Mouse (Mus musculus) stomach, embryonic 14.5 days (tissue): ENCODE results near the gene P4ha1. TPM values are rescaled to one million over a fixed set of nuclear protein-coding genes. Genes with fewer than 3 reads are reported as not detected.

Experiments
- ATAC-seq: fragments of 200-750 bp; cut with Nextera tagmentation; 2 replicates; pipeline ENCODE4 v1.8.0; 2017; ENCODE audit warnings: low read depth, moderate TSS enrichment; ENCODE audit not compliant: insufficient number of reproducible peaks, insufficient read depth, low FRiP score
- H3K27ac ChIP-seq: fragments of 300-500 bp; sonication (generic); 2 replicates; pipeline ENCODE4 v1.5.1; 2014; ENCODE audit warnings: mild to moderate bottlenecking, low read length, moderate library complexity, mixed read lengths
- H3K27me3 ChIP-seq: fragments of 300-500 bp; sonication (generic); 2 replicates; pipeline ENCODE4 v1.6.1; 2014; ENCODE audit warnings: low read length, control low read depth, mixed read lengths; ENCODE audit not compliant: control insufficient read depth, insufficient read depth
- H3K36me3 ChIP-seq: fragments of 300-500 bp; sonication (generic); 2 replicates; pipeline ENCODE4 v1.6.1; 2014; ENCODE audit warnings: mild to moderate bottlenecking, control low read depth, low read length, moderate library complexity, mixed read lengths; ENCODE audit not compliant: control insufficient read depth, insufficient read depth
- H3K4me1 ChIP-seq: fragments of 300-500 bp; sonication (generic); 2 replicates; pipeline ENCODE4 v1.6.1; 2014; ENCODE audit warnings: low read length, control low read depth, mixed read lengths; ENCODE audit not compliant: control insufficient read depth, insufficient read depth
- H3K4me2 ChIP-seq: fragments of 300-500 bp; sonication (generic); replicated peaks from 2 replicates; pipeline ENCODE4 v1.6.1; 2014; ENCODE audit warnings: low read depth, low read length, control low read depth
- H3K4me3 ChIP-seq: fragments of 300-500 bp; sonication (generic); 2 replicates; pipeline ENCODE4 v1.5.1; 2014; ENCODE audit warnings: low read depth, low read length, control low read depth
- H3K9ac ChIP-seq: fragments of 300-500 bp; sonication (generic); replicated peaks from 2 replicates; pipeline ENCODE4 v1.6.1; 2014; ENCODE audit warnings: low read depth, mild to moderate bottlenecking, control low read depth, low read length, moderate library complexity, mixed read lengths
- H3K9me3 ChIP-seq: fragments of 300-500 bp; sonication (generic); 2 replicates; pipeline ENCODE4 v1.6.1; 2016; ENCODE audit warnings: low read depth, low read length, control low read depth; ENCODE audit not compliant: control insufficient read depth
- WGBS: fragments of 180-500 bp; shearing (Covaris S2); extraction: QIAGEN DNeasy Blood & Tissue Kit; methylation state at CpG from one replicate; pipeline ENCODE4 v1.1.7; 2014; 5-methylcytosine and 5-hydroxymethylcytosine counted together
- polyA plus RNA-seq: library from polyadenylated mRNA; unstranded; fragments of >200 nt; fragmentation: Nextera tagmentation; extraction: Ambion mirVana; gene quantifications from 2 replicates; pipeline ENCODE4 v1.2.1, GENCODE M21; 2014

Gene P4ha1
- polyA plus RNA-seq, 1 experiment from 2014 or later: 64.9 TPM

DNA sequence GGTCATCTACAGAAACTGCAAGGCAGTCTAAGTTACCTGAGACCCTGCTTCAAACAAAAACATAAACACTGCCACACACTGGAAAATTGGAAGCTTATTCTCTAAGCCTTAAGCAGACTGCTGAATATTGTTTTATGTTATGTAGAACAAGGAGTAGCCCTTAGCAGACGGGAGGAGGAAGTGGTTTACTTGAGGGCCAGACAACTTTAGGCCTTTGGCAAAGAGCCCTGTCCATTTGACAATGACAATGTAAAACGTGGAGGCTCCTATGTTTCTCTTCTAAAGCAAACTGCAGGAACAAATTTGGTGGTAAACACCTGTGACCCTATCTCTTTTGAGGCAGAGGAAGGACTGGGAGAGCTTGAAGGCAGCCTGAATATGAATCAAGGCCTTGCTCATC is 13.0 kb upstream of the P4ha1 start:
- H3K9me3 ChIP-seq: no peaks in the 10 kb centered on the region
- H3K36me3 ChIP-seq: no peaks in the 10 kb centered on the region
- no peak overlapping the region for H3K4me2 ChIP-seq
- H3K27me3 ChIP-seq: no peaks in the 10 kb centered on the region
- H3K4me3 ChIP-seq: no peak overlapping the region
- H3K4me1 ChIP-seq: 0 out of 2 replicates have a peak, but pooled peaks cover 2% of the 10 kb centered on the region
- peak overlapping the region; percentile 11; the same call in 1 of the 2 replicates for H3K27ac ChIP-seq
- 30% methylated on average over 2 of the region's 2 CpGs for WGBS
- ATAC-seq: no peak
- H3K9ac ChIP-seq: no peak overlapping the region

DNA sequence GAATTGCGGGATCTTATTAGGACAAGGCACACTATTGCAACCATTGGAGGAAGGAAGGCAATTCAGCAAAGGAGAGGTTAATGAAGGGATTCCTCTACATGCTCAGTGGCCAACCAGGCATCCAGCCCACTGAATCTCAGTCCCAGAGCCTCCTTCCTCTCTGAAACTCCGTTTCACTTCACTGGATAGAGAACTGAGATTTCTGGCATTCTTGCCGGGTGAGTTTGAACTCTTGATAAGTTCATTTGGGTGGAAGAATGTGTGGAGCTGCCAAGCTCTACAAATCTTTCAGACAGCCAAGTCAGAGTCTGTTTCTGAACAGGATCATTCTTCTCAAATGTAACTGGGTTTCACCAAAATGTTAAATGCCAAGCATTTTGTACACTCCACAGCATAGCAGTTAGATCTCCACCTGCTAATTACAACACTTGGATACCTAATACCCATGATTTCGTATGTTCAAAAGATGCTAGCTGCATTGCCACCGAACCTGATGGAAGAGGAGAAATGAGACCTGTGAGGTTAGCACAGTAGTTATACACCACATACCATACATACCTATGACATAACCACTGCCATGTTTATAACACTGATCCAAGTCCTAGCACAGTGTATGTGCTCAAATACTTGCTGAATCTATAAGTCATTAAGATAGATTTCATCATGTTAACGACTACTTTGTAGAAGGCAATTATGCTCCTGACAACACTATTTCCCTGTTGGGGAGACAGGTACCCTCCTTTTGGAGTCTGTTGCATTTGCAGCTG is 12.2 kb upstream of the P4ha1 start:
- peak; percentile 61; the same call in 1 of the 2 replicates for ATAC-seq

DNA sequence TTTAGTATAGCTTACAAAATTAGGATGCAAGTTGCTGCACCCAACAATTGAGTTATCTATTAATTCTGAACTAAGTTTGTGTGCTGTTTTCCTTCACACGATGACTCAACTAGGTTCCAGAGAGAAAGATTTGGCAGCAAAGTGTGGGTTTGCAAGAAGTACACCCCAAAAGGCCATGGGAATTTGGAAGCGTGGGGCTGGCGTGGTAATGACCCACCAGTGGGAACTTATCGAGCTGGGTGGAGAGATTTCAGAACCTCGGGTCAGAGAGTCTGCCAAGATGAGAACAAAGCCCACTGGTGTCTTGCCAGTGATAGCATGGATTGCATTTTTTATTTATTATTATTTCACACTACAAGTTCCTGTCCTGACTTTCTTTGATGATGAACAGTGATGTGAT is 11.2 kb upstream of the P4ha1 start:
- no peak overlapping the region for H3K4me3 ChIP-seq
- 89% methylated on average over 5 of the region's 5 CpGs for WGBS
- H3K27me3 ChIP-seq: no peaks in the 10 kb centered on the region
- 0 out of 2 replicates have a peak, but pooled peaks cover 2% of the 10 kb centered on the region for H3K4me1 ChIP-seq
- no peak for ATAC-seq
- H3K27ac ChIP-seq: no peak overlapping the region
- no peak overlapping the region for H3K4me2 ChIP-seq
- no peaks in the 10 kb centered on the region for H3K36me3 ChIP-seq
- H3K9ac ChIP-seq: no peak overlapping the region
- H3K9me3 ChIP-seq: no peaks in the 10 kb centered on the region

More for the DNA sequence above, 12.2 kb upstream of the P4ha1 start:
- Histone ChIP-seq H3K36me3 (no peaks in the 10 kb centered on the region), H3K9ac (no peak overlapping the region), H3K27ac (peak overlapping the region; percentile 11; the same call in 1 of the 2 replicates), H3K4me1 (0 out of 2 replicates have a peak, but pooled peaks cover 2% of the 10 kb centered on the region), H3K4me2 (no peak overlapping the region), H3K4me3 (no peak overlapping the region), H3K9me3 (no peaks in the 10 kb centered on the region), H3K27me3 (no peaks in the 10 kb centered on the region)
- WGBS: 58% methylated on average over 6 of the region's 6 CpGs

DNA sequence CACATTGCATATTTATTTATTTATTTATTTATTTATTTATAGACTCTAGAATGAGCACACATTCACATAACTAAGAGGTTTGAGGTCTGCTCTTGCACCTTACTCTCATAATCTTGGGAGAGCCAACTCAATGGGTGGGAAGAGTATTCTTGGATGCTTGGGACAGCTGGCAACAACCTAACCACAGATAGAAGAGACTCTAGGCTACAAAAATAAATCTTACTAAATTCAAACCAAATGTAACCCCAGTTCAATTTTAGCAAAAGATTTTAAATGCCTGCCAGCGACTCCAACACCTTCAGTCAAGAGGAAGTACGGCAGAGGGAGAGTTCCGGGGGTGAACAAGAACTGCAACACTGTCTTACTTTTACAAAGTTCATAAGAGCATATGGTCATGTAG is 2.0 kb upstream of the P4ha1 start:
- Histone ChIP-seq H3K4me2 (no peak overlapping the region), H3K27ac (no peak overlapping the region), H3K9me3 (no peaks in the 10 kb centered on the region), H3K27me3 (no peaks in the 10 kb centered on the region), H3K36me3 (no peaks in the 10 kb centered on the region), H3K9ac (no peak overlapping the region), H3K4me1 (peaks cover 12% of the 10 kb centered on the region), H3K4me3 (no peak overlapping the region)
- WGBS: 87% methylated on average over 3 of the region's 3 CpGs
- ATAC-seq: no peak

DNA sequence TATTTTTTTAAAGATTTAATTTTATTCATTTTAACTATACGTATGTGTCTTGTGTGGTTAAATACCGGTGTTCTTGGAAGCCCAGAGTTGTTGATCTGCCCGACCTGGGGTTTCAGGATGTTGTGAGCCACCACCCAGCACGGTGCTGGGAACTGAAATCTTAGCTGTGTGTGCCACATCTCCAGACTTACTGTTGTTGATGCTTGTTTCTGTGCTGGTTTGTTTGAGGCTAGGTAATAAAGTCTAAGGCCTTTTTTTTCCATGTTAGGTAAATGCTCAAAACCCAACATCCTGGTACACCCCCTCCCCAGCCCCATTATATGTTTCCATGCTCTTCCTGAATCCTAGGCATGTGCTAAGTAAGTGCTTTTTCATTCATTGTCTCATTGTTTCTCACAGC is 825 bp upstream of the P4ha1 start:
- no peaks in the 10 kb centered on the region for H3K27me3 ChIP-seq
- ATAC-seq: no peak
- peak overlapping the region; percentile 96; the same call in 1 of the 2 replicates for H3K27ac ChIP-seq
- H3K4me2 ChIP-seq: peak overlapping the region; percentile 86; the same call in 1 of the 2 replicates
- H3K4me3 ChIP-seq: peak overlapping the region; percentile 88; the same call in 1 of the 2 replicates
- peaks cover 12% of the 10 kb centered on the region for H3K4me1 ChIP-seq
- H3K9ac ChIP-seq: no peak overlapping the region
- H3K36me3 ChIP-seq: no peaks in the 10 kb centered on the region
- 65% methylated on average over 4 of the region's 4 CpGs for WGBS
- no peaks in the 10 kb centered on the region for H3K9me3 ChIP-seq

DNA sequence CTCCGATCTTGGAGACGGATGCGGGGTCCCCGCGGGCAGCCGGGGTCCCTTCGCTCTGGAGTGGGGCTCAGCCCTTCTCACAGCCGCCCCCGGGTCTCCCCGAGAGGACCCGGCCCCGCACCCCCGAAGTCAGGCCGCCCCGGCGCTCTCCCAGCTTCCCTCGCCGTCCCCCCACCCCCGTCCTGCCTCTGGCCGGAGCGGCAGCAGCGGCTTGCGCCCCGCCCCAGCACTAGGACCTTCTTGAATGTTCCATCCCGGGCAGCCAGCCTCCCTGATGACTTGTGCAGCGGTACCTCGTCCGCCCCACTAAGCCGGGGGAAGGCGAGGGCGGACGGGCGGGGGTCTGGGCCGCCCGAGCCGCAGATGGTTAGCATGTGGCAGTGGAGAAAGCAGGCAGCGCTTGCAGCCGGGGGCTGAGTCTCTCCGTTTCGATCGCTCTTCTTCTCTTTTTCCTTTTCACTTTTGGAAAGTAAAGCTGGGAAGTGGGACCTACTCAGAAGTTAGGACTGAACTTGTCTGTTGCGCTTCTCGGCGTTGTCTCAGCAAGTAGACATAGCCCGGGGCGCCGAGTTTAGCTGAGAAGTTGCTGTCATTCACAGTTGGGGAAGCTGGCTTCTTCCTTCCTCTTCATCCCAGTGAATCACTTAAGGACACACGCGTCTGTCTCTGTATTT is 529 bp downstream of the P4ha1 start:
- peak overlapping the region; percentile 88 for H3K4me3 ChIP-seq
- no peaks in the 10 kb centered on the region for H3K9me3 ChIP-seq
- WGBS: 1% methylated on average over 47 of the region's 49 CpGs
- H3K9ac ChIP-seq: peak overlapping the region; percentile 93
- H3K4me2 ChIP-seq: peak overlapping the region; percentile 86
- no peaks in the 10 kb centered on the region for H3K36me3 ChIP-seq
- H3K27me3 ChIP-seq: no peaks in the 10 kb centered on the region
- peak overlapping the region; percentile 96 for H3K27ac ChIP-seq
- peaks cover 12% of the 10 kb centered on the region for H3K4me1 ChIP-seq
- peak; percentile 80 for ATAC-seq

DNA sequence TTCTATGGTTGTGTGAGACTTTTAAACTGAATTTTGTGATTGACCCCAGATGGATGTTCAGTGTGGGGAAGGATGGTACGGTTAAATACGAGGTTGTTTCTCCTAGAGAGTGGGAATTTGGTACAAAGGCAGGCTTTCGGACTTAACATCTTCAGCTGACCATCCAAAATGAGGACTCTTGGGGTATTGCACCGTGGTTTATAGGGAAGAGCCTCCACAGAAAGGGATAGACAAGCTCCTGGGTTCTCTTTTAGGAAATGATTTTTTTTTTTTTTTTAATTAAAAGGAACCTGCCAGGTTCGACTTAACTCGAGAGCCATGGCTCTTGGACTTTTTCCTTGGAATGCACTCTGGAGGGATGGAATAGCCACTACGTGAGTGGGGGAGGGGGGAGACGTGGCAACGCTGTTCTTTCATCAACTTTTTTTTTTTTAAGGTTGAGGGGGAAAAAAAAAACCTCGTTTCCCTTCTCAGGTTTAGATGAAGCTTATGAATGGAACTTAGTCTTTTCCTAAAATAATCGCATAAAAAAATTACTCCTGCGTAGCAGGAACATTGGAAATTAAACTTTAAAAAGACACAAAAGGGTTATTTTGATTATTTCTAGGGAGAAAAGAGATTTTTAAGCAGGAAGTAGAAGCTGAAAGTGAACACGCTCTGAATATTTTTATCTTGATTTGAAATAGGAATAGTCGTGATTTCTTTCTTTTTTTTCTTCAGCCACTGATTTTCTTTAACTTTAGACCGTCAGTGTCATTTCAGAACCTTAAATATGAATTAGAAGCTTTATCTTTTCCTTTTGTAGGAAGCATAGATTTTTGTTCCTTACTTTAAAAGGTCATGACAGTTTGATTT is 1.4 kb downstream of the P4ha1 start:
- peak overlapping the region; percentile 88 for H3K4me3 ChIP-seq
- H3K27me3 ChIP-seq: no peaks in the 10 kb centered on the region
- H3K9me3 ChIP-seq: no peaks in the 10 kb centered on the region
- H3K4me1 ChIP-seq: peaks cover 12% of the 10 kb centered on the region
- no peaks in the 10 kb centered on the region for H3K36me3 ChIP-seq
- H3K9ac ChIP-seq: peak overlapping the region; percentile 93
- no peak for ATAC-seq
- 13% methylated on average over 15 of the region's 15 CpGs for WGBS
- H3K4me2 ChIP-seq: peak overlapping the region; percentile 86
- peak overlapping the region; percentile 96 for H3K27ac ChIP-seq
